Mouse (Mus musculus) C2C12 (cell line): ENCODE measurements at regions not wholly inside any gene's neighbourhood (a gene's known extent, or its start where the extent isn't known, plus 50 kb on each side); places are given as distances from the start of the nearest gene placed in this dataset.

ENCODE experiments used
- CTCF ChIP-seq: IDR thresholded peaks from one replicate; pipeline ENCODE4 v1.5.1; 2011; ENCODE audit not compliant: control insufficient read depth, insufficient read depth, insufficient read length
- MAX ChIP-seq: IDR thresholded peaks from one replicate; pipeline ENCODE4 v1.6.1; 2011; ENCODE audit warnings: mild to moderate bottlenecking, control low read depth
- MYOD1 ChIP-seq: IDR thresholded peaks from one replicate; pipeline ENCODE4 v1.6.1; 2011; ENCODE audit warnings: low read depth; ENCODE audit not compliant: control insufficient read depth, insufficient read length

GRCm38 (mm10) chr11:71900816-71901215 lies 136.5 kb downstream of the Aipl1 start:
- TF ChIP-seq CTCF, result no peak
- TF ChIP-seq MYOD1, result no peak
- TF ChIP-seq MAX, result no peak
